Mouse (Mus musculus): ENCODE measurements around the gene 1700003H04Rik. TPM values are rescaled to one million over a fixed set of nuclear protein-coding genes. Genes with fewer than 3 reads are reported as not detected.

The 1700003H04Rik gene
- polyA plus RNA-seq, 1 experiment from 2014 or later = not detected

GRCm38 (mm10) chr3:124538260-124538659 lies 42.6 kb downstream of the 1700003H04Rik start:
- H3K9ac ChIP-seq = no peak overlapping the region
- no peak overlapping the region for H3K4me2 ChIP-seq (replicated peaks)
- no peak for ATAC-seq (ENCODE audit: low FRiP score, low read depth)
- 79% methylated on average over 2 of the region's 2 CpGs for WGBS
- H3K4me1 ChIP-seq = no peaks in the 10 kb centered on the region
- no peak overlapping the region for H3K4me3 ChIP-seq
- no peak overlapping the region for H3K27ac ChIP-seq
- no peaks in the 10 kb centered on the region for H3K9me3 ChIP-seq
- H3K36me3 ChIP-seq = no peaks in the 10 kb centered on the region
- H3K27me3 ChIP-seq (replicated peaks) = no peaks in the 10 kb centered on the region

GRCm38 (mm10) chr3:124536602-124537001 lies 44.3 kb downstream of the 1700003H04Rik start:
- no peak for ATAC-seq (ENCODE audit: low FRiP score, low read depth)
- Histone ChIP-seq H3K36me3 (no peaks in the 10 kb centered on the region), H3K4me3 (no peak overlapping the region), H3K9me3 (no peaks in the 10 kb centered on the region), H3K4me2 (replicated peaks) (no peak overlapping the region), H3K9ac (no peak overlapping the region), H3K27ac (no peak overlapping the region), H3K27me3 (replicated peaks) (no peaks in the 10 kb centered on the region), H3K4me1 (no peaks in the 10 kb centered on the region)
- WGBS = 75% methylated on average over 1 of the region's 1 CpGs

DNA sequence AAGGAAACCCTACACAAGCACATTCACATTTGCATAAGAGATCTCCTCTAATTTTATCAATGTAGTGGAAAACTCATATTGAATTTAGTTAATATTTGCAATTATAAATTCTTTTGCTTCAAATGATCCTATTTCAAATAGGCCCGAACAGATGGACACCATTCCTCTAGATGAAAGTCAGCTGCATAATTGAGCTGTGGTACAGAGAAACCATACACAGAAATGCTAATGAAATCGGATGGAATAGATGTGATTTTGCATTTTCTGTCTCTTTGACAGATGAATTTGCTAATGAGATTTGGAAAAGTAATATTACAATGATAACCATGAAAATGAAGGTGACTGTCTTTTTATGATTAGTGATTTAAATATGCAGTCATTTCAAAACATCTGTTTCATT lies 62.1 kb downstream of the 1700003H04Rik start:
- Histone ChIP-seq H3K4me1 (no peaks in the 10 kb centered on the region), H3K9ac (no peak overlapping the region), H3K9me3 (no peaks in the 10 kb centered on the region), H3K27ac (no peak overlapping the region), H3K4me2 (replicated peaks) (no peak overlapping the region), H3K4me3 (no peak overlapping the region), H3K27me3 (replicated peaks) (no peaks in the 10 kb centered on the region), H3K36me3 (no peaks in the 10 kb centered on the region)
- 87% methylated on average over 2 of the region's 2 CpGs for WGBS
- ATAC-seq (ENCODE audit: low FRiP score, low read depth) = no peak

Other genes starting within 250 kb of the 1700003H04Rik start
- gene 1700006A11Rik, start 155.1 kb downstream of the 1700003H04Rik start, polyA plus RNA-seq (2016; fragmentation: Nextera tagmentation; extraction: Ambion mirVana) = not detected in 2 replicates